Mouse (Mus musculus) C2C12 (cell line): ENCODE measurements around the gene Sys1. TPM values are rescaled to one million over a fixed set of nuclear protein-coding genes. Genes with fewer than 3 reads are reported as not detected.

ENCODE experiments used
- H3K27me3 ChIP-seq: one replicate; pipeline ENCODE4 v1.6.1; 2011; ENCODE audit not compliant: control insufficient read depth, insufficient read depth, insufficient read length
- H3K36me3 ChIP-seq: one replicate; pipeline ENCODE4 v1.6.1; 2011; ENCODE audit not compliant: control insufficient read depth, insufficient read depth
- H3K4me3 ChIP-seq: one replicate; pipeline ENCODE4 v1.5.1; 2011; ENCODE audit warnings: mild to moderate bottlenecking, control low read depth; ENCODE audit not compliant: poor library complexity, insufficient read depth, severe bottlenecking
- H3K79me2 ChIP-seq: one replicate; pipeline ENCODE4 v1.6.1; 2011; ENCODE audit not compliant: control insufficient read depth, insufficient read depth
- H3K79me3 ChIP-seq: one replicate; pipeline ENCODE4 v1.6.1; 2011; ENCODE audit warnings: low read depth, control low read depth
- H3ac ChIP-seq: one replicate; pipeline ENCODE3; 2011; ENCODE audit warnings: low read depth; ENCODE audit not compliant: control insufficient read depth, insufficient read length
- CEBPB ChIP-seq: IDR thresholded peaks from one replicate; pipeline ENCODE4 v1.6.1; 2011; ENCODE audit warnings: low read depth, mild to moderate bottlenecking, control low read depth, moderate library complexity
- CTCF ChIP-seq: IDR thresholded peaks from one replicate; pipeline ENCODE4 v1.5.1; 2011; ENCODE audit not compliant: control insufficient read depth, insufficient read depth, insufficient read length
- FOSL1 ChIP-seq: IDR thresholded peaks from one replicate; pipeline ENCODE4 v1.8.0; 2011; ENCODE audit warnings: mild to moderate bottlenecking, low read length; ENCODE audit not compliant: poor library complexity, insufficient read depth, severe bottlenecking
- MAX ChIP-seq: IDR thresholded peaks from one replicate; pipeline ENCODE4 v1.6.1; 2011; ENCODE audit warnings: mild to moderate bottlenecking, control low read depth
- MYOD1 ChIP-seq: IDR thresholded peaks from one replicate; pipeline ENCODE4 v1.6.1; 2011; ENCODE audit warnings: low read depth; ENCODE audit not compliant: control insufficient read depth, insufficient read length
- MYOG ChIP-seq: IDR thresholded peaks from one replicate; pipeline ENCODE4 v1.6.1; 2011; ENCODE audit not compliant: control insufficient read depth, insufficient read length; ENCODE audit errors: extremely low read depth
- USF1 ChIP-seq: IDR thresholded peaks from one replicate; pipeline ENCODE4 v1.6.1; 2011; ENCODE audit warnings: low read depth, mild to moderate bottlenecking, control low read depth, moderate library complexity
- polyA plus RNA-seq: library from polyadenylated mRNA; unstranded; fragments of >200 nt; fragmentation: generic; extraction: Trizol; gene quantifications from one replicate; pipeline ENCODE4 v1.2.1, GENCODE M21; 2012; ENCODE audit warnings: missing spikeins

Gene Sys1
- polyA plus RNA-seq, 1 experiment, result 49.6 TPM

DNA sequence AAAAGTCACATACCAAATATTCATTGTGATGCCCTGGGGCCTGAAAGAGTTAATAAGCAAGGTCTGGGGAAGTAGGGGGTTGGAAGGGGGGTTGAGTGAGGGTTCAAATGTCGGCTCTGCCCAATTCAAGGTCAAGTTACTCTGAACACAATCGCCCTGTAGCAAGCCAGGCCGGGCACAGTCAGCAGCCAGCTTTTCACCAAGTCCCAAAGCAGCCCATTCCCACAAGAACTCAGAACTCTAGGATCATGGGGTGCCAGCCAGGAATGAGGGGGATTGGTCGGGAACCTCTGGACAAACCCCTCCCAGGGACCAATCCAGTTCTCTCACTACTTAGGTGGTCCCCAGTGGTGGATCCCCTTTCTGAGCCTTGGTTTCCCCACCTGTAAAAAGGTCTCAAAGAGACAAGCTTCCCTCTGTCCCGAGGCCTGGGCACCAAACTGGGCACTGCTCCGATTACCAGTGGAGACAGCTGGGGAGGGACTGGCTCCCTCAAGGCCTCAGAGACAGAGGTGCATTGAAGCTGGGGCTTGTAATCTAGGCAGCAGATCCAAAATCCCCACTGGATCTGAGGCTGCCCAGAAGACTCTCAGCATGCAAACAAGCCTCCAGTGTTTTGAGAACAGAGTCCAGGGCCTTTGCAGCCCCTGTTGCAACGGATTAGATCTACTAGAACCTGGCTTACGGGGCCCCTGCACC lies 20.4 kb upstream of the Sys1 start:
- Histone ChIP-seq H3K4me3 (no peak overlapping the region), H3K79me3 (peaks cover 77% of the 10 kb centered on the region), H3K27me3 (no peaks in the 10 kb centered on the region), H3K36me3 (peaks cover 15% of the 10 kb centered on the region), H3ac (no peak overlapping the region), H3K79me2 (peaks cover 94% of the 10 kb centered on the region)
- TF ChIP-seq MAX (no peak), FOSL1 (no peak), CTCF (no peak), MYOG (no peak), MYOD1 (no peak), USF1 (no peak), CEBPB (no peak)

DNA sequence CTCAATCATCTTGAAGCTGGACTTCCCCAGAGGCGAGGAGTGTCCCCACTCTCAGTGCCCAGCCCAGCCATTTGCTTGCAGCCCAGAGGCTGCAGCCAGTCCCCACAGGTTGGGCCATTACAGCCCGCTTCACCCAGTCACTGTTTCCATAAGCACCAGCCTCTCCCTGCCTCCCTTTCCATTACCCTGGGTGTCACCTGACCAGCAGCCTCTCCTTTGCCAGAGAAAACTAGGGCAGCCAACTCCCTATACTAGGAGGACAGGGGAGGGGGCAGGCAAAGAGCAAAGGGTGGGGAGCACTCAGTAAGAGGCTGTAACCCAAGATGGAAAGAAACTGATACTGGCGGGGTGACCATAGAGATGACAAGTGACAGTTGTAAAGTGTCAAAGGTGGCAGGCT lies 19.8 kb upstream of the Sys1 start:
- TF ChIP-seq USF1, result peak; percentile 24
- no peak for TF ChIP-seq MYOG
- Histone ChIP-seq H3K36me3 (peaks cover 15% of the 10 kb centered on the region), H3K79me2 (peaks cover 94% of the 10 kb centered on the region), H3K79me3 (peaks cover 82% of the 10 kb centered on the region), H3K27me3 (no peaks in the 10 kb centered on the region), H3K4me3 (no peak overlapping the region), H3ac (no peak overlapping the region)

DNA sequence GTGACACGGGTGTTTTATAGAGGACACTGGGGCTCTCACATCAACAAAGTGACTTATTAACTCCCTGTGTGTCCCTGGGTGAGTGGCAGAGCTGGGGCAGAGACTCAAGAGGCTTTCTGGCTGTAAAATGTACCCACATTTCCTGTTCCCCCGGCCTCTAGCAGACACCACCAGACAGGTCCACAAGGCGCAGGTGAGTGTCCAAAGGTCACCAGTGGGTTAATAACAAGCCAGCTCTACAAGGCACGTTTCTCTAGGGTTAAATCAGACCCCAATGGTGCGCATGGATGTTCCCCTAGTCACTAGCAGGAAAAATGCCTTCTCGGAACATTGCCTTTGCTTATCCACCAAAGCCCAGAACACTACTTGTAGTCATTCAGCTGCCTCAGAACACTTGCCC lies 19.1 kb upstream of the Sys1 start:
- Histone ChIP-seq H3K79me2 (peaks cover 96% of the 10 kb centered on the region), H3K79me3 (peaks cover 90% of the 10 kb centered on the region), H3ac (no peak overlapping the region), H3K27me3 (no peaks in the 10 kb centered on the region), H3K4me3 (no peak overlapping the region), H3K36me3 (peaks cover 15% of the 10 kb centered on the region)
- TF ChIP-seq MYOD1 (no peak), FOSL1 (no peak), USF1 (no peak), CTCF (no peak), MAX (no peak), MYOG (no peak), CEBPB (no peak)

DNA sequence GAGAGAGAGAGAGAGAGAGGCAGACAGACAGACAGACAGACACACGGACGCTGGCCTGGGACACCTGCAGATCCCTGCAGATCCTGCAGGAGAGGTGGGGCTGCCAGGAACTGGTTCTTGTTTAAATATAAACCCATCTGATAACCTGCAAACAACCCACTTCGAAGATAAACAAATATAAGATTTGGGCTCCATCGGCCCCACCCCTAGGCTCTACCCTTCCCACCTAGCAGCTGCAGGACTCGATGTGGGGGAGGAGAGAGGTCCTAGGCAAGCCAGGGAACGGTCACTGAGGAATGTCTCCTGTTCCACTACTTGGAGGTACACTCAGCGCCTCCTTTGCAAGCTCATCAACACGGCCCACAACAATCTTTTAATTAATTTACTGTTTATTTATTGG lies 18.5 kb upstream of the Sys1 start:
- TF ChIP-seq USF1 (no peak), MAX (no peak), MYOG (no peak), MYOD1 (no peak), CEBPB (no peak), FOSL1 (no peak), CTCF (no peak)
- peaks cover 98% of the 10 kb centered on the region for H3K79me2 ChIP-seq
- no peak overlapping the region for H3K4me3 ChIP-seq
- peaks cover 92% of the 10 kb centered on the region for H3K79me3 ChIP-seq
- no peak overlapping the region for H3ac ChIP-seq
- H3K36me3 ChIP-seq, result peaks cover 15% of the 10 kb centered on the region
- H3K27me3 ChIP-seq, result no peaks in the 10 kb centered on the region

DNA sequence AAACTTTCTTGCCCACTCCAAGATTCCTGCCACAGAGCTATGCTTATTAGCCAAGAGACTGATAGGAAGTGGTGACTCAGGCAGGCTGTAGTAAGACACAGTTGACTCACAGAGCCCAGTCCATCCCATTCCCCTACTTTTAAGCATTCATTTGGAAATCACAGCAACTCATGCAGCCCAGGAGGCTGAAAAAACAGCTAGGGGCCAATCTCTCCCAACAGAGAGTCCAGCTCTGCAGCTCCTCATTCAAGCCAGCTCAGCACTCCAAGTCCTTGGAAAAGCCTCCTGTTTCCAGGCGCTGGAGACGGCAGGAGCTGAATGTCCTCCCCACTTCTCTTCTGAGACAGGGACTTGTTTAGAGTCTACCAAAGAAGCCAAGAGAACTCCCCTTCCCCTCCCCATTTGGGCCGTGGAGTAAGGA lies 17.8 kb upstream of the Sys1 start:
- TF ChIP-seq MYOD1 (peak; percentile 35), USF1 (no peak), MAX (peak; percentile 45), FOSL1 (peak; percentile 62), MYOG (no peak), CEBPB (peak; percentile 73), CTCF (no peak)
- no peaks in the 10 kb centered on the region for H3K27me3 ChIP-seq
- H3K4me3 ChIP-seq, result no peak overlapping the region
- H3K79me2 ChIP-seq, result peaks cover 90% of the 10 kb centered on the region
- H3K36me3 ChIP-seq, result peaks cover 10% of the 10 kb centered on the region
- peaks cover 85% of the 10 kb centered on the region for H3K79me3 ChIP-seq
- H3ac ChIP-seq, result peak overlapping the region; percentile 10

DNA sequence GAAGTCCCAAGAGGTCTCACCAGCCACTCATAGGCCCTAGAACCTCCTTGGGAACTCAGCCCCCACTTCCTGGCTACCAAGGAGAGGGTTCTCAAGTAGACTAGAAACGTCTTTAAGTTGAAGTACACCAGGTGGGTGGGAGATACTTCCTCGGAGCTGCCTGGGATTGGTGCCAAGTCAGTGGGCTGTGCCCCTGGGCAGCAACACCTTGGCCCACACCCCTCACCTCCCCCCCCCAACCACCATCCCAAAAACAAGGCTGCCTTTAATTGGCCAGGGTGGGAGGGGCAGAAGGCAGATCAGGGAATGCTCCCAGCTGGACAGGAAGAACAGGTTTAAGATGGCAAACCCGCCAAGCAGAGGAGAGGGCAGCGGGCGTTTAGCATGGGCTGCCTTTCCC lies 16.4 kb upstream of the Sys1 start:
- Histone ChIP-seq H3ac (no peak overlapping the region), H3K79me3 (peaks cover 72% of the 10 kb centered on the region), H3K4me3 (peak overlapping the region; percentile 94), H3K27me3 (no peaks in the 10 kb centered on the region), H3K79me2 (peaks cover 77% of the 10 kb centered on the region), H3K36me3 (peaks cover 8% of the 10 kb centered on the region)
- TF ChIP-seq MYOD1 (no peak), CTCF (no peak), FOSL1 (no peak), MYOG (no peak), USF1 (no peak), CEBPB (no peak), MAX (no peak)
